Mouse (Mus musculus) embryonic fibroblast, embryonic 13.5 days (primary cell): ENCODE measurements around the gene Slc39a7. TPM values are rescaled to one million over a fixed set of nuclear protein-coding genes. Genes with fewer than 3 reads are reported as not detected.

Experiments used
- H3K27ac ChIP-seq: 2 replicates; pipeline ENCODE4 v1.5.1; 2012; ENCODE audit warnings: low read length, control low read depth, inconsistent platforms; ENCODE audit not compliant: insufficient read depth
- H3K4me1 ChIP-seq: 2 replicates; pipeline ENCODE4 v1.6.1; 2011; ENCODE audit warnings: low read length; ENCODE audit not compliant: control insufficient read depth, insufficient read depth
- H3K4me3 ChIP-seq: 2 replicates; pipeline ENCODE4 v1.5.1; 2011; ENCODE audit warnings: mild to moderate bottlenecking, control low read depth, low read length; ENCODE audit not compliant: insufficient read depth
- CTCF ChIP-seq: IDR thresholded peaks from 2 replicates; pipeline ENCODE4 v1.5.1; 2011; ENCODE audit warnings: mild to moderate bottlenecking, control low read depth, low read length, moderate library complexity, borderline replicate concordance; ENCODE audit not compliant: insufficient read depth
- POLR2A ChIP-seq: IDR thresholded peaks from 2 replicates; pipeline ENCODE4 v1.6.1; 2011; ENCODE audit warnings: low read depth, mild to moderate bottlenecking, control low read depth, low read length, moderate library complexity
- polyA plus RNA-seq: library from polyadenylated mRNA; stranded (reverse); fragments of >200 nt; gene quantifications from 2 replicates; pipeline ENCODE4 v1.2.4, GENCODE M21; 2011; ENCODE audit warnings: low read depth; ENCODE audit not compliant: missing spikeins, insufficient read length

Slc39a7 gene
- polyA plus RNA-seq: 181 and 191 TPM in 2 replicates

- peak within 1 kb of the TSS; percentile 86 for H3K27ac ChIP-seq
- peak within 1 kb of the TSS; percentile 75 for H3K4me3 ChIP-seq
- no peak for TF ChIP-seq CTCF
- peak; percentile 73 for TF ChIP-seq POLR2A
- peaks cover 20% of the 10 kb centered on the region for H3K4me1 ChIP-seq
Observed at GRCm38 (mm10) chr17:34031465-34032173, at the start of gene Slc39a7, which contains the start of gene Rxrb. TSS of gene Slc39a7 (minus strand) at chr17:34031682. TSS of gene Rxrb (plus strand) at chr17:34031812.

DNA sequence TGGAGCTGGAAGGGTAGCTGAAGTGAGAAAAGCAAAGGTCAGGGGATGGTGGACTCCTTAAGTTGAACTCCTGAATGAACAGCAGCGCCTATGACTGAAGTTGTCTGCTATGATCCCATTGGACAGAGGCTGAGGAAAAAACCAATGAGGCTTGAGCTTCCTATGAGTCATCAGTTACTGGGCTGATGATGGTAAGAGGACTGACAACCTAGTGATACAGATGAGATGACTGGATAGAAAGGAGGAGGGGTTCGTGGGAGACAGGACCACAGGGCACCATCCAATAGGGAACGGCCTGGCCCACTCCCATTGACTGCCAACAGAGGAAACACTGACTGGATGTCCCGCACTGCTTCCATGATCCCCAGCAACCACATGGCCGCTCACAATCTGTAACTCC lies 48.1 kb upstream of the Slc39a7 start:
- Histone ChIP-seq H3K27ac (no peak overlapping the region), H3K4me3 (no peak overlapping the region), H3K4me1 (no peaks in the 10 kb centered on the region; the same call in 1 of the 2 replicates)
- TF ChIP-seq CTCF (no peak), POLR2A (no peak)

DNA sequence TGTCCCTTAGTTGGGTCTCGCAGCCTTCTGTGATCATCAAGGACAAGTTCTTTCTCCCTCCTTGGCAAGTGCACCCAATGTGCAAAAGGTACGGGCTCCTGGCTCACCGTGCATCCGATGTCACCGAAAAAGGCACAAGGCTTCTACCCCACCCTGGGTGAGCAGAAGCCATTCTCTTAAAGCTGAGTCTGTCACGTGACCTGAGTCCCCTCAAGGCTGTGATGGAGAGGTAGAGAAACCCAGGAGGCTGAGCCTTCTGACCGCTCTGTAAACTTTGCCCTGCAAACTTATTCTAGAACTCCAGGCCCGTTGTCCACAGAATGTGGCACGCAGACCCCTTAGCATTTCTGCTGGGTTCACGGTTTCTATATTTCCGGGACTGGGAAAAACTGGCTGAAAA lies 47.5 kb upstream of the Slc39a7 start:
- Histone ChIP-seq H3K27ac (no peak overlapping the region), H3K4me1 (no peaks in the 10 kb centered on the region; the same call in 1 of the 2 replicates), H3K4me3 (no peak overlapping the region)
- TF ChIP-seq CTCF (no peak), POLR2A (no peak)

- H3K27ac ChIP-seq: no peak overlapping the region
- TF ChIP-seq CTCF (no peak), POLR2A (no peak)
- no peak overlapping the region for H3K4me3 ChIP-seq
- H3K4me1 ChIP-seq: no peaks in the 10 kb centered on the region; the same call in 1 of the 2 replicates
Observed at GRCm38 (mm10) chr17:34078148-34078547, 46.7 kb upstream of the Slc39a7 start.

GRCm38 (mm10) chr17:34077549-34077948 lies 46.1 kb upstream of the Slc39a7 start:
- Histone ChIP-seq H3K27ac (no peak overlapping the region), H3K4me3 (no peak overlapping the region), H3K4me1 (no peaks in the 10 kb centered on the region; the same call in 1 of the 2 replicates)
- TF ChIP-seq POLR2A (no peak), CTCF (no peak)

DNA sequence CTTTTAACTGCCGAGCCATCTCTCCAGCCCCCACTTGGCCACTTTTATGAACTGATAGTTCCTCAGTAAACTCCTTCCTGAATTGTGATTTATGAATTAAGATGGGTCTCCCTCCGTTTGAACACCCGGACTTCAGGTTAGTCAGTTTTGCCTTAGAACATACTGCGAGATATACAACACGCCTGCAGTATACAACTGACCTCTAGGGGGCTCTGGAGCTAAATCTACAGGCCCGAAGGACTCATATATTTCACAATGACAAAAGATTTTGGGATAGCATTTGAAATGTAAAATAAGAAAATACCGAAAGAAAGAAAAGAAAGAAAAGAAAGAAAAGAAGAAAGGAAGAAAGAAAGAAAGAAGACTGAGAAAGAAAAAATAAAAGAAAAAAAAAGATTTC lies 43.8 kb upstream of the Slc39a7 start:
- Histone ChIP-seq H3K27ac (no peak overlapping the region), H3K4me3 (no peak overlapping the region), H3K4me1 (no peaks in the 10 kb centered on the region; the same call in 1 of the 2 replicates)
- TF ChIP-seq POLR2A: no peak
- no peak for TF ChIP-seq CTCF

DNA sequence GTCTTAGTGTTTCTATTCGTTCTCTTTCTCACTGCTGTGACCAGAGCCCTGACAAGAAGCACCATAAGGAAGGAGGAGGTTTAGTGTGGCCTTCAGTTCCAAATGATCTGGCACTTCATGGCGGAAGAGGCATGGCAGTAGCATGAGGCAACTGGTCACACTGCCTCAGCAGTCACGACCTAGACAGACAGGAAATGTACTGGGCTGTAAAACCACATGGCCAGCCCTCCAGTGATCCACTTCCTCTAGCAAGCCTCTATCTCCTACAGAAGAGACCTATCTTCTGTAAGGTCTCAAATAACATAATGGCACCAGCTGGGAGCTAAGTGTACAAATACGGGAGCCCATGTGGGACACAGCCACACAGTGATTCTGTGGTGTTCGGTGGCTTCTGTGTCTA lies 40.6 kb upstream of the Slc39a7 start:
- H3K4me1 ChIP-seq: no peaks in the 10 kb centered on the region; the same call in 1 of the 2 replicates
- TF ChIP-seq POLR2A (no peak), CTCF (no peak)
- H3K27ac ChIP-seq: no peak overlapping the region
- no peak overlapping the region for H3K4me3 ChIP-seq

DNA sequence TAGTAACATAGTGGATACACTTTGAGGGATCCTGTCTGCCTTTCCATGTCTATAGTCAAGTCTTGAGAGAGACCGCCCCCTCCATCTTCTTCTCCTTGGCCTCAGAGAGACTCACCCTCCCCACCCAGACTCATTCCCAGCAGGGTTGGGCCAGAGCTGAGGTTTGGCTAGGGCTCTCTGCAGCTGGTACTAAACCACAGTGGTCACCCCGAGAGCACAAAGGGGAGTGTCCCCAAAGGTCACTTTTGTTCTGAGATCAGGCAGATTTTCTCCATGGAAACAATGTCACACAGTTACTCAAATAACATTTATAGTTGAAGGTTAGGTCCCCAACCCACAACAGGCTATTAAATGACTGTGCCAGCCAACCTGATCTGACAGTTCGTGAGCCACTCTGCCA lies 37.4 kb upstream of the Slc39a7 start:
- H3K27ac ChIP-seq: no peak overlapping the region
- H3K4me1 ChIP-seq: no peaks in the 10 kb centered on the region
- TF ChIP-seq CTCF (no peak), POLR2A (no peak)
- no peak overlapping the region for H3K4me3 ChIP-seq

DNA sequence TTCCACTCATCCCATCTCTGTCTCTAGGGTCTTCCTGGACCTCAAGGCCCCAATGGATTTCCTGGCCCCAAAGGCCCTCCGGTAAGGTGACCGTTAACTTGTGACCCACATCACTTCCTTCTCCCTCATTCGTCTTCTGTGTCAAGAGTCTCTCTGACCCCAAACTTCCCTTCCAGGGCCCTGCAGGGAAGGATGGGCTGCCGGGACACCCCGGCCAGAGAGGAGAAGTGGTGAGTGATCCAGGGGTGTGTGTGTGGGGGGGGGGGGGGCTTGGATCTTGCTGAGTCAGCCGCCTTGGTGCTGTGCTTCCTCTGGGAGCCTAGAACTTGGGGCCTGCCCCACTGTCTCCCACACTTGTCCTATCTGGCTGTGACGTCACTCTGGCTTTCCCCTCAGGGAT lies 25.7 kb upstream of the Slc39a7 start:
- Histone ChIP-seq H3K27ac (no peak overlapping the region), H3K4me3 (no peak overlapping the region), H3K4me1 (no peaks in the 10 kb centered on the region)
- TF ChIP-seq CTCF: no peak
- TF ChIP-seq POLR2A: no peak

DNA sequence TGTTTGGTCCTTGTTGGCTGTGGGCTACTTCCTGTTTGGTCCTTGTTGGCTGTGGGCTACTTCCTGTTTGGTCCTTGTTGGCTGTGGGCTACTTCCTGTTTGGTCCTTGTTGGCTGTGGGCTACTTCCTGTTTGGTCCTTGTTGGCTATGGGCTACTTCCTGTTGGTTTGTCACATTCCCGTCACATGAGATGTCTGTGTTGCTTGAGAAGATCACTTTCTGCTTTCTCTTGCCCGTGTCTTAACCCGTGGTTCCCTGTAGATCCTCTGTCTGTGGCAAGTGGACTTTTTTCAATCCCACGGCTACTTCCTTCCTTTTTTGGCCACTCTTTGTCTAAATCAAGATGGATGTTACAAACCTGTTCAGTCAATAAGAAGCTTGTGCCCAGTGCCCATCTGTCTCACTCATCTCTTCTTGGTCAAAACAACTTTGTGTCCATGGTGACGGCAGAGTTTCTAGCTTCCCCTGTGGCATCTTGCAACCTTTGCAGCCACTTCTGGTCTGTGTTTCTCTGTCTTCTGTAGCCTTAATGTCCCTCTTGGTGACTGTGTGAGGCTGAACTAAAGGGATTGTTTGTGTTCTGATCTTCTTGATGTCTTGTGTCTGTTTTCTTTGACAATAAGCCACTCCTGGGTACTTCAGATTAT lies 16.0 kb upstream of the Slc39a7 start:
- H3K27ac ChIP-seq: no peak overlapping the region
- no peak for TF ChIP-seq POLR2A
- TF ChIP-seq CTCF: no peak
- H3K4me1 ChIP-seq: no peaks in the 10 kb centered on the region
- H3K4me3 ChIP-seq: no peak overlapping the region
